Comparison of ENCODE assay signal across 5 mouse cellular contexts in genomic region chr7:44432550-44432949, GRCm38 (mm10). TPM values are rescaled to one million over a fixed set of nuclear protein-coding genes. Genes with fewer than 3 reads are reported as not detected.
"Had no signal": no experiment of that assay in that cellular context is flagged by ENCODE, and none has a peak within 500 bp of the region (broad histone marks: within the 10 kb centered on the region; RNA-seq: fewer than 3 reads in every experiment).

No protein-coding gene starts in this region.

- H3K4me2 ChIP-seq: limb, embryonic 13.5 days; stomach, embryonic 15.5 days had no signal

- H3K36me3 ChIP-seq: limb, embryonic 13.5 days; stomach, embryonic 15.5 days had no signal

- H3K9ac ChIP-seq: limb, embryonic 13.5 days; liver, embryonic 14.5 days; stomach, embryonic 15.5 days had no signal

- H3K27ac ChIP-seq: kidney, postnatal 0 days; limb, embryonic 13.5 days; liver, embryonic 14.5 days; stomach, embryonic 15.5 days had no signal

- H3K9me3 ChIP-seq: limb, embryonic 13.5 days; stomach, embryonic 15.5 days had no signal

- H3K4me3 ChIP-seq: limb, embryonic 13.5 days; stomach, embryonic 15.5 days had no signal

RNA-seq across cellular contexts. Expression of gene Lrrc4b, which starts 3.7 kb away (rescaled TPM):
- polyA plus RNA-seq: liver, adult 2 months had no signal
